Mouse (Mus musculus) embryonic facial prominence, embryonic 11.5 days (tissue): Measurements from ENCODE around the gene Ush1g. TPM values are rescaled to one million over a fixed set of nuclear protein-coding genes. Genes with fewer than 3 reads are reported as not detected.

Experiments used
- ATAC-seq: fragments of 200-750 bp; cut with Nextera tagmentation; replicated peaks from 2 replicates; pipeline ENCODE4 v1.8.0; 2017; ENCODE audit warnings: low read depth; ENCODE audit not compliant: insufficient number of reproducible peaks, low FRiP score, low TSS enrichment
- DNase-seq: peaks from one replicate; pipeline ENCODE4 v3.0.0-alpha.2; 2015; ENCODE audit warnings: low spot score
- H3K27ac ChIP-seq: fragments of 300-500 bp; sonication (generic); replicated peaks from 2 replicates; pipeline ENCODE4 v1.5.1; 2014; ENCODE audit warnings: mild to moderate bottlenecking, low read depth, low read length, control low read depth
- H3K27me3 ChIP-seq: fragments of 300-500 bp; sonication (generic); 2 replicates; pipeline ENCODE4 v1.6.1; 2014; ENCODE audit warnings: mild to moderate bottlenecking, low read length, moderate library complexity, mixed read lengths; ENCODE audit not compliant: control insufficient read depth, insufficient read depth
- H3K36me3 ChIP-seq: fragments of 300-500 bp; sonication (generic); replicated peaks from 2 replicates; pipeline ENCODE4 v1.6.1; 2014; ENCODE audit warnings: low read depth, mild to moderate bottlenecking, low read length, moderate library complexity, mixed read lengths; ENCODE audit not compliant: control insufficient read depth, insufficient read depth
- H3K4me1 ChIP-seq: fragments of 300-500 bp; sonication (generic); 2 replicates; pipeline ENCODE4 v1.6.1; 2014; ENCODE audit warnings: low read length, mixed read lengths; ENCODE audit not compliant: control insufficient read depth, insufficient read depth
- H3K4me2 ChIP-seq: fragments of 300-500 bp; sonication (generic); 2 replicates; pipeline ENCODE4 v1.6.1; 2014; ENCODE audit warnings: low read depth, mild to moderate bottlenecking, control low read depth, low read length, moderate library complexity
- H3K4me3 ChIP-seq: fragments of 300-500 bp; sonication (generic); 2 replicates; pipeline ENCODE4 v1.5.1; 2014; ENCODE audit warnings: low read depth, low read length, control low read depth
- H3K9ac ChIP-seq: fragments of 300-500 bp; sonication (generic); replicated peaks from 2 replicates; pipeline ENCODE4 v1.6.1; 2014; ENCODE audit warnings: mild to moderate bottlenecking, control low read depth, low read length
- H3K9me3 ChIP-seq: fragments of 300-500 bp; sonication (generic); replicated peaks from 2 replicates; pipeline ENCODE4 v1.6.1; 2016; ENCODE audit warnings: mild to moderate bottlenecking, low read length, inconsistent platforms, mixed read lengths; ENCODE audit not compliant: control insufficient read depth
- WGBS: fragments of 180-500 bp; shearing (Covaris S2); extraction: QIAGEN DNeasy Blood & Tissue Kit; methylation state at CpG from one replicate; pipeline ENCODE4 v1.1.7; 2014; 5-methylcytosine and 5-hydroxymethylcytosine counted together
- polyA plus RNA-seq: library from polyadenylated mRNA; unstranded; fragments of >200 nt; fragmentation: Nextera tagmentation; extraction: Ambion mirVana; gene quantifications from 2 replicates; pipeline ENCODE4 v1.2.1, GENCODE M21; 2014

The Ush1g gene
- polyA plus RNA-seq, 1 experiment from 2014 or later: not detected

DNA sequence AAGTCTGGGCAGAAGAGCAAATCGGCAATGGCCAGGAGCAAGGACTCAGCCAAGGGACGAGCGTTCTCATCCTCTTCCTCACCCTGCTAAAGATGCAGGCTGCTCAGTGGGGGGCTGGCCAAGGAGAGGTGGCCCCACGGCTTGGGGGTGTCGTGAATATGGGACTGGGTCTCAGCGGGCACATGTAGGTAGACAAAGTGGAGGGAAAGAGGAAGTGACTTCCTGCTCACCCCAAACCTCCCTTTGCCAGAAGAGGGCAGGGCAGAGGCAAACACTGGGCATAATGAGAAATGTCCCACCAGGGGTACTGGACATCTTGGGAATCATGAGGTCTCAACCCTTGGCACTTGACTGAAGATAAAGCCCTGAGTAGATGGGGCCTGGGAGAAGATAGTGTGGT is 37.9 kb upstream of the Ush1g start:
- DNase-seq: no peak
- Histone ChIP-seq H3K27me3 (no peaks in the 10 kb centered on the region), H3K9ac (no peak overlapping the region), H3K9me3 (no peaks in the 10 kb centered on the region), H3K4me1 (no peaks in the 10 kb centered on the region), H3K27ac (no peak overlapping the region), H3K36me3 (no peaks in the 10 kb centered on the region), H3K4me2 (no peak overlapping the region), H3K4me3 (no peak overlapping the region)
- WGBS: 73% methylated on average over 6 of the region's 6 CpGs
- ATAC-seq: no peak

DNA sequence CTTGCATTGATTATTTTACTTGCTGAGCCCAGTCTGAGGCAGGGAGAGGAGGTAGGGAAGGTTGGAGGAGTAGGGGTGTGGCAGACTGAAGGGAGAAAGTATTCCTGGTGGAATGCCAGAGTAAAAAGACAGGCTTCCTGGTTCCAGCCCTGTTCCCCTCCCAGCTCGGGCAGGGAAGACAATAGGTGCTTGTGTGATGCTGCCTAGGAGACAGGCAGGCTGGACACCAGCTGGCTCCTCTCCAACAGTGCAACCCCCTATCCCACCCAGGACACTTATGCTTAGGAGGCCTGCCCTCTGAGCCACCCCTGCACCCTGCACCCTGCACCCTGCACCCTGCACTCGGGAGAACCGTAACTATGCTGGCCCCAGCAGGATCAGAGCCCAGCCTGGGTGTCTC is 37.5 kb upstream of the Ush1g start:
- H3K4me2 ChIP-seq: no peak overlapping the region
- no peak for DNase-seq
- no peak overlapping the region; the same call in 1 of the 2 replicates for H3K9ac ChIP-seq
- no peak overlapping the region for H3K4me3 ChIP-seq
- H3K36me3 ChIP-seq: no peaks in the 10 kb centered on the region
- ATAC-seq: 0 out of 2 replicates have a peak, but pooled peaks have one; percentile 45
- no peak overlapping the region for H3K27ac ChIP-seq
- no peaks in the 10 kb centered on the region for H3K27me3 ChIP-seq
- no peaks in the 10 kb centered on the region for H3K9me3 ChIP-seq
- no peaks in the 10 kb centered on the region for H3K4me1 ChIP-seq
- WGBS: 46% methylated on average over 3 of the region's 3 CpGs

DNA sequence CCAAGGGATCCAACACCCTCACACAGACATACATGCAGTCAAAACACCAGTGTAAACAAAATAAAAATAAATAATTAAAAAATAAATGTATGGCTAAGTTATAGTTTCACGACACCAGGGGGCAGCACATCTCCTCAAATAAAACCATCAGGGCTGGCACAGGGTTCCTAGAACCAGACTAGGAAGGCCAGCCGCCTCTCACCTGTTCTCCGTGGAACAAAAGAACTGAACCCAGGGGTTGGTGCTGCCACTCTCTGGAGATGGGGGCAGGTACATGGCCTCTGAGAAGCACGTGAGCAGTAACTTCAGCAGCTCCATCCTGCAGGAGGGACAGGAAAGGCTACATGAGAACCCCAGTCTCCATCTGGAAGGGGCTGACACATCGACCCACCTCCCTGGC is 36.6 kb upstream of the Ush1g start:
- Histone ChIP-seq H3K4me1 (no peaks in the 10 kb centered on the region), H3K4me2 (no peak overlapping the region), H3K4me3 (no peak overlapping the region), H3K36me3 (no peaks in the 10 kb centered on the region), H3K27ac (no peak overlapping the region), H3K27me3 (no peaks in the 10 kb centered on the region), H3K9ac (0 out of 2 replicates have a peak overlapping the region, but pooled peaks have one; percentile 32), H3K9me3 (no peaks in the 10 kb centered on the region)
- 17% methylated on average over 5 of the region's 5 CpGs for WGBS
- DNase-seq (peak; percentile 90), ATAC-seq (no peak)

DNA sequence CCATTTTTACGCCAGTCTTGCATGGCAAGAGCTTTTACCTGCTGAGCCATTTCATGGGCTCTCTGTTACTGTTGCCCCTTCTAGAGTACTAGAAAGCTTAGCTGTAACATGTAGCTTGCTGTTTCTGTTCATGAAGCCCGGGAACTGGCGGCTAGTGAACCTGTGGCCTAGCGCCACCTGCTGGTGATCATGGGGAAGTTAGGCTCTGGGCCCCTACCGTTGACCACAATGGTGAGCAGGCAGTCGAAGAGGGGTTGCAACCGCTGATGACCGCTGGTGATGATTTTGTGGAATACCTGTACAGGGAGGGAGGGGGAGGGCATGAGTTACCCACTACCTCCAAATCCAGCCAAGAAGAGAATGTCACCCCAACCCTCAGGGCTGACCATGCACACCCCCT is 32.3 kb upstream of the Ush1g start:
- WGBS: 9% methylated on average over 8 of the region's 8 CpGs
- ATAC-seq (no peak), DNase-seq (peak; percentile 90)
- Histone ChIP-seq H3K9ac (no peak overlapping the region), H3K27ac (no peak overlapping the region), H3K9me3 (no peaks in the 10 kb centered on the region), H3K4me3 (no peak overlapping the region), H3K36me3 (no peaks in the 10 kb centered on the region), H3K4me1 (no peaks in the 10 kb centered on the region), H3K27me3 (no peaks in the 10 kb centered on the region), H3K4me2 (no peak overlapping the region)

DNA sequence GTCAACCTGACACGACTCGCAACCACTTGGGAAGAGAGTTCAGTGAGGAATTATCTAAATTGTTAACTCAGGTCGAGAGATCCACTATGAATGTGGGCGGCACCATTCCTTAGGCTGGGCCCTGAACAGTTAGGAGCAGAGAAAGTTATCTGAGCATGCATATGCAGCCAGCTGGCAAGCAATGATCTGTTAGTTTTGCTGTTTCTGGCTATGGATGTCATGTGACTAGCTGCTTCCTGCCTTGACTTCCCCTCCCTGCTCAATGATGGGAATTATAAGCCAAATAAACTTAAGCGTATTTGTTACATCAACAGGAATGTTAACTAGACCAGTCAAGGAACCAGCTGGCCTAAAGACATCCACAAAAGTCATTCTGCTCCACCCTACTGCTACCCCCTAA is 31.5 kb upstream of the Ush1g start:
- no peak for ATAC-seq
- no peaks in the 10 kb centered on the region for H3K27me3 ChIP-seq

DNA sequence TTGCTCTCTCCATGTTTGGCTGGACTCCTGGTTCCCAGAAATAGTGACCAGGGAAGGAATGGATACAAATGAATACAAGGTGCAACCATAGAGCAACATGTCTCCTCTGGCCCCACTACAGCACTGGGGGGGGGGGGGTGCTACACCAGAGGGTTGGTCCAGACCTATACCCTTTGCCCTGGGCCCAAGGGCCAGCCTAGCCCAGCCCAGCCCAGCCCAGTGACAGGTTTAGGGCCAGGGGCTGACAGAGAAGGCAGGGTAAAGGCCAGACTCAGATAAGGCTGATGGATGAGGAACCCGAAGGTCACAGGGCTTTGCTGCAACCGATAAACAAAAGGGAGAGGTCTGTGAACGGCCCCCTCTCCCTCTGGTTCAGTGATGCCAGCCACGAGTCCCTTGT is 28.1 kb upstream of the Ush1g start:
- no peak for ATAC-seq
- H3K27ac ChIP-seq: no peak overlapping the region
- no peak overlapping the region for H3K4me3 ChIP-seq
- no peak for DNase-seq
- H3K9ac ChIP-seq: no peak overlapping the region
- H3K4me2 ChIP-seq: no peak overlapping the region
- H3K27me3 ChIP-seq: no peaks in the 10 kb centered on the region
- H3K9me3 ChIP-seq: no peaks in the 10 kb centered on the region
- H3K36me3 ChIP-seq: no peaks in the 10 kb centered on the region
- H3K4me1 ChIP-seq: peaks cover 10% of the 10 kb centered on the region
- 84% methylated on average over 4 of the region's 4 CpGs for WGBS

More for the DNA sequence above, 31.5 kb upstream of the Ush1g start:
- 86% methylated on average over 5 of the region's 5 CpGs for WGBS
- DNase-seq: no peak
- no peaks in the 10 kb centered on the region for H3K9me3 ChIP-seq
- H3K4me1 ChIP-seq: no peaks in the 10 kb centered on the region
- H3K9ac ChIP-seq: no peak overlapping the region
- no peak overlapping the region for H3K27ac ChIP-seq
- H3K4me2 ChIP-seq: no peak overlapping the region
- H3K4me3 ChIP-seq: no peak overlapping the region
- H3K36me3 ChIP-seq: no peaks in the 10 kb centered on the region

DNA sequence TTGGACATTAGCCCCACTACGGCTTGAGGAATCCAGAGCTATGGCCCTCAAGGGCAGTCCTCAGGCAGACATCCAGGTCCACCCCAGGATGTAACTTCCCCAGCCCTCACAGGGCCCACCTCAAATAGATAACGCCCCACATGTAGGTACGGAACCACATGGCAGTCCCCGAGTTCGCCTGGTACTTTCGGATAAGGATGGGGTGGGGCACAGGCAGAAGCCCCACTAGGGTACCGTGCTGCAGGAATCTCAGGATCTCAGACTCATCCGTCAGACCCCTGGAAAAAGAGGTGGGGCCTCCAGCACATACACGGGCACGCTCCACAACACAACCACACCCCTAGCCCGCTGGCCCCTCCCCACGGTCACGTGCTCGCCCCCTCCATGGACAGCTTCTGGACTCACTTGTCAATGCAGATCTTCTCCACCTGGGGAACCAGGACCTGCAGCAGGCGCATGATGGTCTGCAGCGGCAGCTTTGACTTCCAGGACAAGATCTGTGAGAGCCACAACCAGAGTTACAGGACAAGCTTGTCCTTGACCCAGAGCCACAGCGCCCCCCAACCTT is 26.9 kb upstream of the Ush1g start:
- ATAC-seq (no peak), DNase-seq (no peak)
- H3K27me3 ChIP-seq: peaks cover 6% of the 10 kb centered on the region; the same call in 1 of the 2 replicates

DNA sequence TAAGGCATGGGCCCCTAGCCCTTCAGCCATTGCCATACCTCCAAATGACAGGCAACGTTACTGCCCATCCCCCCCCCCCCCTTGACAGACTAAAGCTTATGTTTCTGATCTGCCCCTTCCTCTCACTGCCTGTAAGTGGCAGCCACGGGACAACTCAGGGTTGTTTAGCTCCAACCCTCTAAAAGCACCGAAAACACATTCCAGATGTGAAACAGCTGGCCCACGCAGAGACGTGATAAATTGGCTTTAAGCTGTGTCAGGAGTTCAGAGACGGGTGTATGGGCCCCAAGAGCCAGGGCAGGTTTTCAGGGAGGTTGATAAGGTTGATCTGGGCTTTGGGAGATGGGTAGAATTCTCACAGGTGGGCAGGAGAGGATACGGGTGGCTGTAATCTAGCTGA is 23.7 kb upstream of the Ush1g start:
- Histone ChIP-seq H3K4me3 (no peak overlapping the region), H3K4me2 (no peak overlapping the region; the same call in 1 of the 2 replicates), H3K9me3 (no peaks in the 10 kb centered on the region), H3K9ac (no peak overlapping the region), H3K27me3 (peaks cover 6% of the 10 kb centered on the region; the same call in 1 of the 2 replicates), H3K27ac (no peak overlapping the region), H3K4me1 (peaks cover 13% of the 10 kb centered on the region), H3K36me3 (no peaks in the 10 kb centered on the region)
- 13% methylated on average over 7 of the region's 7 CpGs for WGBS
- ATAC-seq (peak; percentile 56; the same call in 1 of the 2 replicates), DNase-seq (peak; percentile 92)

More for the DNA sequence above, 26.9 kb upstream of the Ush1g start:
- Histone ChIP-seq H3K4me2 (no peak overlapping the region), H3K27ac (no peak overlapping the region), H3K36me3 (no peaks in the 10 kb centered on the region), H3K4me1 (peaks cover 13% of the 10 kb centered on the region), H3K9ac (no peak overlapping the region), H3K4me3 (no peak overlapping the region), H3K9me3 (no peaks in the 10 kb centered on the region)
- 55% methylated on average over 17 of the region's 17 CpGs for WGBS
